Mouse (Mus musculus) bone marrow, adult 2 months (tissue): Measurements from ENCODE around the gene Cul4a.

ENCODE experiments used
- CTCF ChIP-seq: fragments of 200-500 bp; IDR thresholded peaks from 2 replicates; pipeline ENCODE4 v1.5.1; 2011; ENCODE audit warnings: low read length, control low read depth; ENCODE audit not compliant: control insufficient read depth, insufficient read depth
- POLR2A ChIP-seq: fragments of 200-500 bp; IDR thresholded peaks from 2 replicates; pipeline ENCODE4 v1.6.1; 2011; ENCODE audit warnings: low read depth, mild to moderate bottlenecking, control low read depth, low read length, borderline replicate concordance; ENCODE audit not compliant: control insufficient read depth

DNA sequence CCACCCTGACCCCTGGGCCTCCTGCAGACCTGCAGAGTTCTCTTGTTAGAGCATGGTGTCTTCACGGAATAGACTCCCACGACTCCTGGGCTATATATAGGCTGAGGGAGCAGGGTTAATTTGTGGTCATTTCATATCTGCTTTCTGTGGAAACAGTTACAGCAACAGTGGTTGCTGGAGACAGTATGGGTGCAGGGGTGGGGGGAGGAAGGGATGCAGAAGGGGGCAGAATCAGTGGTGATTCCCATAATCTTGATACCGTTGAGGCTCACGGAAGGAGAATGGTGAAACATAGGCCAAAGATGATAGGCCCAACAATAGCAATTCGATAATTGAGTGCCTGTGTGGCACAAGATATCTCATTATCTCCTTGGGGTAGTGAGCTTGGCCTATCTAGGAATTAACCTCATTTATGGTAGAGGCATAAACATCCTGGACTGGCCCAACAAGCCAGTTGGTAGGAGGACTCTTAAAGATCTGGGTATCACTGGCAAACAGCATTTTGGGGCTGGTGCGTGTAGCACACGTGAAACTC is 17.5 kb downstream of the Cul4a start:
- TF ChIP-seq POLR2A (no peak), CTCF (no peak)
